Mouse (Mus musculus) megakaryocyte, embryonic 14.5 days (primary cell): ENCODE results near the gene Gm9821. TPM values are rescaled to one million over a fixed set of nuclear protein-coding genes. Genes with fewer than 3 reads are reported as not detected.

Source experiments
- H3K27me3 ChIP-seq: replicated peaks from 2 replicates; pipeline ENCODE3; 2012; ENCODE audit warnings: inconsistent platforms
- H3K36me3 ChIP-seq: replicated peaks from 2 replicates; pipeline ENCODE3; 2012; ENCODE audit warnings: low read length, inconsistent platforms, mixed read lengths
- H3K4me1 ChIP-seq: 2 replicates; pipeline ENCODE4 v1.6.1; 2012; ENCODE audit warnings: inconsistent platforms
- H3K4me3 ChIP-seq: replicated peaks from 2 replicates; pipeline ENCODE3; 2012; ENCODE audit warnings: moderate library complexity, mild to moderate bottlenecking, inconsistent platforms
- H3K9me3 ChIP-seq: 2 replicates; pipeline ENCODE4 v1.6.1; 2012; ENCODE audit warnings: inconsistent platforms
- FLI1 ChIP-seq: IDR thresholded peaks from 2 replicates; pipeline ENCODE4 v1.6.1; 2012; ENCODE audit warnings: low read length, inconsistent platforms, mixed read lengths
- GATA1 ChIP-seq: IDR thresholded peaks from 3 replicates; pipeline ENCODE4 v1.6.1; 2012; ENCODE audit warnings: mixed read lengths, low read length, inconsistent platforms, borderline replicate concordance
- polyA plus RNA-seq: library from polyadenylated mRNA; stranded (reverse); fragments of >175 nt; gene quantifications from 2 replicates; pipeline ENCODE4 v1.2.3, GENCODE M21; 2012; ENCODE audit warnings: low replicate concordance; ENCODE audit not compliant: insufficient read depth

Gm9821 gene
- polyA plus RNA-seq, 1 experiment, result not detected

- H3K9me3 ChIP-seq, result no peaks in the 10 kb centered on the region
- peaks cover 100% of the 10 kb centered on the region for H3K4me1 ChIP-seq
- no peak for TF ChIP-seq GATA1
- TF ChIP-seq FLI1, result no peak
- no peaks in the 10 kb centered on the region for H3K27me3 ChIP-seq
- H3K36me3 ChIP-seq, result peaks cover 78% of the 10 kb centered on the region
- peak overlapping the region; percentile 80 for H3K4me3 ChIP-seq
Measured at GRCm38 (mm10) chr2:91958049-91958448, 12.5 kb downstream of the Gm9821 start.

- no peaks in the 10 kb centered on the region for H3K9me3 ChIP-seq
- peaks cover 70% of the 10 kb centered on the region for H3K36me3 ChIP-seq
- TF ChIP-seq GATA1 (no peak), FLI1 (no peak)
- H3K27me3 ChIP-seq, result no peaks in the 10 kb centered on the region
- peaks cover 95% of the 10 kb centered on the region for H3K4me1 ChIP-seq
- peak overlapping the region; percentile 60 for H3K4me3 ChIP-seq
Measured at GRCm38 (mm10) chr2:91958701-91959457, 13.4 kb downstream of the Gm9821 start.

- no peak for TF ChIP-seq GATA1
- TF ChIP-seq FLI1, result no peak
- H3K36me3 ChIP-seq, result peaks cover 63% of the 10 kb centered on the region
Measured at GRCm38 (mm10) chr2:91959544-91960410, 14.3 kb downstream of the Gm9821 start.

GRCm38 (mm10) chr2:91960459-91960858, 15.0 kb downstream of the Gm9821 start:
- Histone ChIP-seq H3K36me3 (peaks cover 56% of the 10 kb centered on the region), H3K9me3 (no peaks in the 10 kb centered on the region), H3K4me3 (peak overlapping the region; percentile 78), H3K4me1 (peaks cover 94% of the 10 kb centered on the region), H3K27me3 (no peaks in the 10 kb centered on the region)
- TF ChIP-seq FLI1 (no peak), GATA1 (no peak)

More at GRCm38 (mm10) chr2:91959544-91960410, 14.3 kb downstream of the Gm9821 start:
- H3K4me1 ChIP-seq, result peaks cover 95% of the 10 kb centered on the region
- no peaks in the 10 kb centered on the region for H3K9me3 ChIP-seq
- peak overlapping the region; percentile 51 for H3K4me3 ChIP-seq
- H3K27me3 ChIP-seq, result no peaks in the 10 kb centered on the region

GRCm38 (mm10) chr2:91961901-91962761, 16.6 kb downstream of the Gm9821 start:
- TF ChIP-seq GATA1 (no peak), FLI1 (no peak)
- Histone ChIP-seq H3K36me3 (peaks cover 43% of the 10 kb centered on the region), H3K4me3 (peak overlapping the region; percentile 92), H3K27me3 (no peaks in the 10 kb centered on the region), H3K4me1 (peaks cover 94% of the 10 kb centered on the region), H3K9me3 (no peaks in the 10 kb centered on the region)

- Histone ChIP-seq H3K27me3 (no peaks in the 10 kb centered on the region), H3K4me3 (peak overlapping the region; percentile 92), H3K36me3 (peaks cover 37% of the 10 kb centered on the region), H3K9me3 (no peaks in the 10 kb centered on the region), H3K4me1 (peaks cover 93% of the 10 kb centered on the region)
- TF ChIP-seq GATA1 (no peak), FLI1 (no peak)
Measured at GRCm38 (mm10) chr2:91962864-91963401, 17.4 kb downstream of the Gm9821 start.

- Histone ChIP-seq H3K4me1 (peaks cover 93% of the 10 kb centered on the region), H3K36me3 (peaks cover 33% of the 10 kb centered on the region), H3K27me3 (no peaks in the 10 kb centered on the region), H3K9me3 (no peaks in the 10 kb centered on the region), H3K4me3 (peak overlapping the region; percentile 92)
- no peak for TF ChIP-seq FLI1
- TF ChIP-seq GATA1, result no peak
Measured at GRCm38 (mm10) chr2:91963443-91963932, 18.0 kb downstream of the Gm9821 start.

- H3K4me1 ChIP-seq, result peaks cover 82% of the 10 kb centered on the region
- no peak for TF ChIP-seq FLI1
- TF ChIP-seq GATA1, result no peak
- no peaks in the 10 kb centered on the region for H3K9me3 ChIP-seq
- peak overlapping the region; percentile 92 for H3K4me3 ChIP-seq
- peaks cover 21% of the 10 kb centered on the region for H3K36me3 ChIP-seq
- peaks cover 3% of the 10 kb centered on the region for H3K27me3 ChIP-seq
Measured at GRCm38 (mm10) chr2:91964610-91965204, 19.2 kb downstream of the Gm9821 start.
